Mouse (Mus musculus) hindbrain, embryonic 14.5 days (tissue): ENCODE data around the gene Spata2l. TPM values are rescaled to one million over a fixed set of nuclear protein-coding genes. Genes with fewer than 3 reads are reported as not detected.
A peak's percentile ranks its signal among the peaks of the same experiment; 100 is the strongest.
"Not testable (repeated sequence)": the region's sequence is repeated elsewhere in the genome, so short reads cannot be mapped to it uniquely, and the experiment has no call there.

Experiments
- ATAC-seq: fragments of 200-750 bp; cut with Nextera tagmentation; 2 replicates; pipeline ENCODE4 v1.8.0; 2017; ENCODE audit warnings: moderate number of reproducible peaks, mild to moderate bottlenecking, moderate TSS enrichment, moderate library complexity; ENCODE audit not compliant: low FRiP score
- DNase-seq: peaks from one replicate; pipeline ENCODE4 v3.0.0-alpha.2; 2015; ENCODE audit warnings: low spot score
- H3K27ac ChIP-seq: fragments of 300-500 bp; sonication (generic); 2 replicates; pipeline ENCODE4 v1.5.1; 2014; ENCODE audit warnings: mild to moderate bottlenecking, moderate library complexity
- H3K27me3 ChIP-seq: fragments of 300-500 bp; sonication (generic); 2 replicates; pipeline ENCODE4 v1.6.1; 2014; ENCODE audit warnings: mild to moderate bottlenecking, low read length, mixed read lengths; ENCODE audit not compliant: control insufficient read depth, insufficient read depth
- H3K36me3 ChIP-seq: fragments of 300-500 bp; sonication (generic); replicated peaks from 2 replicates; pipeline ENCODE4 v1.6.1; 2014; ENCODE audit not compliant: control insufficient read depth, insufficient read depth
- H3K4me1 ChIP-seq: fragments of 300-500 bp; sonication (generic); replicated peaks from 2 replicates; pipeline ENCODE4 v1.6.1; 2014; ENCODE audit warnings: antibody characterized with exemption, low read length, mixed read lengths; ENCODE audit not compliant: control insufficient read depth, insufficient read depth
- H3K4me2 ChIP-seq: fragments of 300-500 bp; sonication (generic); replicated peaks from 2 replicates; pipeline ENCODE4 v1.6.1; 2014; ENCODE audit warnings: mild to moderate bottlenecking, moderate library complexity
- H3K4me3 ChIP-seq: fragments of 300-500 bp; sonication (generic); replicated peaks from 2 replicates; pipeline ENCODE4 v1.5.1; 2014; ENCODE audit warnings: mild to moderate bottlenecking, low read length
- H3K9ac ChIP-seq: fragments of 300-500 bp; sonication (generic); 2 replicates; pipeline ENCODE4 v1.6.1; 2014
- H3K9me3 ChIP-seq: fragments of 300-500 bp; sonication (generic); 2 replicates; pipeline ENCODE4 v1.6.1; 2016; ENCODE audit warnings: low read length; ENCODE audit not compliant: control insufficient read depth
- WGBS: fragments of 180-500 bp; shearing (Covaris S2); extraction: QIAGEN DNeasy Blood & Tissue Kit; methylation state at CpG from one replicate; pipeline ENCODE4 v1.1.7; 2014; 5-methylcytosine and 5-hydroxymethylcytosine counted together
- polyA plus RNA-seq: library from polyadenylated mRNA; unstranded; fragments of >200 nt; fragmentation: Nextera tagmentation; extraction: Ambion mirVana; gene quantifications from 2 replicates; pipeline ENCODE4 v1.2.1, GENCODE M21; 2014

Spata2l gene
- polyA plus RNA-seq, 1 experiment from 2014 or later, result 8.4 TPM

DNA sequence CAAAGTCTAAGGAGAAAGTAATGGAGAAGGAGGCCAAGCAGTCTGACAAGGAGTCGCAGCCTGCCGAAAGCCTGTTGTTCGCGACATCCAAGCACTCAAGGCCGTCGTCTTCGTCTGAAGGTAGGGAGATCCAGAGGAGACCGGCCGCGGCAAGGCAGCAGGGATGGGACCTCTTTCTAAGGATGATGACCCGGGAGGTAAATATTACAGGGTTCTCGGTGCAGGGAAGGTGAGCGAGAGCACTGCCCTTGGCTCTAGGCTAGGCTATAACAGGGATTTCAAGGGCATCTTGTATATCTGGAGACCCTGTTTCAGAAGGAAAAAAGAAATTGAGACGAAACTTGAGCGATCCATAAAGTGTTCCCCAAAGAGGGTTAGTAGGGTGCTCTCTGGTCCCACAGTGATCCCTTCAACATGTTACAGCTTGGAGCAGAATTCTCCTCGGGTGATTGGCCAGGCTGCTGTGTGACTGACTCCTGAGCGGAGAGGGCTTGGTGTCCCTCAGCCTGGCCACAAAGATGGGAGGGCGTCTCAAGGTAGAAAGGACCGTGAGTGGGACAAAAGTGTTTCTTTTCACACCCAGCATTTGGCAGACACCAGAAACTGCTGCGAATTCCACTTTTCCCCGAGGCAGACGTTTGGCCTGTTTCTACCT, 22.8 kb downstream of the Spata2l start:
- no peak overlapping the region for H3K27ac ChIP-seq
- peaks cover 25% of the 10 kb centered on the region for H3K36me3 ChIP-seq
- ATAC-seq (no peak; the same call in 1 of the 2 replicates), DNase-seq (no peak)
- H3K9me3 ChIP-seq, result no peaks in the 10 kb centered on the region
- H3K4me2 ChIP-seq, result peak overlapping the region; percentile 78
- peak overlapping the region; percentile 96 for H3K9ac ChIP-seq
- H3K4me3 ChIP-seq, result peak overlapping the region; percentile 80
- peaks cover 12% of the 10 kb centered on the region for H3K4me1 ChIP-seq
- no peaks in the 10 kb centered on the region for H3K27me3 ChIP-seq
- 21% methylated on average over 22 of the region's 22 CpGs for WGBS

DNA sequence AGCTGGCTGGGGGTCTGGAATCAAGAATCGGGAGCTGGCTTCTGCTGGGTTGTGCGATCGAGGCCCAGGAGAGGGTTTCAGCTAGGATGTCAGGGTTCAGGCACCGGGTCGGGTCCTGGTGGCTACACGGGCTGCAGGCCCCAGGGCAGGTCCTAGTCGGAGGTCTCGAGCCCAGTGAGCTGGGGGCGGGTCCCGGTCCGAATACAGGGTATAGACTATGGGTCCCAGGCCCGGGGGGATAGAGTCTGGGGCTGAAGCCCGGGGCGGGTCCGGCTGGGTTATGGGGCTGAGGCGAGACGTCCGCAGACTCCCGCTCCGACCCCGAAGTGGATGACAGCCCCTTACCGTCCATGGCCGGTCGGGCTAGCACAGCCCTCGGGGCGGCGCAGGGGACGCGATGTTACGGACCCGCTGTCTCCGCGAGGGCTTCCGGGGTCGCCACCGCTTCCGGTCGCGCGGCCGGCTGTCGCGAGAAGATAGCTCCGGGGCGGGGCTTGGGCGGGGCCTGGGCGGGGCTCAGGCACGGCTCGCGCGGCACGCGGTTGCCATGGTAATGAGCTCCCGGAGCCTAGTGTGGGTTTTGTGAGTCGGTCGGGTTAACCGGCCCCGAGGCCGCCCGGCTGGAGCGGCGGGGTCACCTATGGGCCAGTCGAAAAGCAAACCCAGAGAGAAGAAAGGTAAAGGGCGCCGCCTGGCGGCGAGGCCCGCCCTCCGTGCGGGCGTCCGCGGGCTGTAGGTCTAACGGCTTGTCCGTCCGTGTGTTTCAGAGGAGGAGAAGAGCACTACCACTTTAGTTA, 23.5 kb downstream of the Spata2l start, which contains the start of the genes Chmp1a and Spata33:
Chmp1a (minus strand) TSS at position 443 of the 797 bp plus-strand sequence.
Spata33 (plus strand) TSS at position 512 of the 797 bp plus-strand sequence.
- no peaks in the 10 kb centered on the region for H3K27me3 ChIP-seq
- no peak within 1 kb of the TSS for H3K27ac ChIP-seq
- H3K36me3 ChIP-seq, result peaks cover 32% of the 10 kb centered on the region
- H3K9ac ChIP-seq, result peak within 1 kb of the TSS; percentile 96
- H3K4me3 ChIP-seq, result peak within 1 kb of the TSS; percentile 80
- peak; percentile 91 for DNase-seq
- peak within 1 kb of the TSS; percentile 78 for H3K4me2 ChIP-seq
- under 1% methylated on average over 76 of the region's 76 CpGs for WGBS
- H3K4me1 ChIP-seq, result peaks cover 12% of the 10 kb centered on the region
- no peaks in the 10 kb centered on the region for H3K9me3 ChIP-seq
- peak; percentile 95 for ATAC-seq

DNA sequence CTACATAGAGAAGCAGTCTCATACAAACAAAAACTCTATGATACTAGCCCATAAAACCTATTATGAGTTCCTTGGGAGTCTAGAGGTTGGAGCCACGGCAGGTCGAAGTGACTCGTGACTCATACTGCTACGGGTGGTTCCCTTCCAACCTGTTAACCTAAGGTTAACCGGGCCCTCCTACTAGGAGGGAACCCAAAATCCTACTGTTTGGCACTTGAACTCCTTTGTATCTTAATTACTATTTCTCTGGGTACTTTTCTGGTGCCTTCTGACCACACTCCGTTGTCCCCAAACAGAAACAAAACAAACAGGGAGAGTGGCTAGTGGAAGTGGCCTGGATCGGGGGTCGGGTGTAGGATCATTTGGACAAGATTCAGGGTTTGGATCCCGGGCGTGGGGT, 24.2 kb downstream of the Spata2l start:
- peak overlapping the region; percentile 96 for H3K9ac ChIP-seq
- peak overlapping the region; percentile 78 for H3K4me2 ChIP-seq
- H3K4me1 ChIP-seq, result peaks cover 12% of the 10 kb centered on the region
- peaks cover 38% of the 10 kb centered on the region for H3K36me3 ChIP-seq
- H3K27me3 ChIP-seq, result no peaks in the 10 kb centered on the region
- peak overlapping the region; percentile 80 for H3K4me3 ChIP-seq
- no peaks in the 10 kb centered on the region for H3K9me3 ChIP-seq
- no peak overlapping the region for H3K27ac ChIP-seq
- ATAC-seq (no peak), DNase-seq (no peak)
- 52% methylated on average over 10 of the region's 10 CpGs for WGBS

DNA sequence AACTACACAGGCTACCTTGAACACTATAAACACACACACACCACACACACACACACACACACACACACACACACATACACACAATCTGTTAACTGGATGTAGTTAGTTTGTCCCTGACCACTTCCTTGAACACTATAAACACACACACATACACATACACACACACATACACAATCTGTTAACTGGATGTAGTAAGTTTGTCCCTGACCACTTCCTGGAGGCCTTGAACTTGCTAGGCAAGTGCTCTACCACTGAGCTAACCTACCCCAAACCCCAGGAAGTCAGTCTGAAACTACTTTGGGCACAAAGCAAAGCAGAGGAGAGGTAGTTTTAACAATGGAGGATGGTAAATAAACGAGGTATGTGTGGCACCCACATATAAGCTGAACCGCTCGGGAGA, 32.5 kb downstream of the Spata2l start:
- Histone ChIP-seq H3K27me3 (no peaks in the 10 kb centered on the region), H3K4me3 (no peak overlapping the region), H3K27ac (no peak overlapping the region), H3K9me3 (no peaks in the 10 kb centered on the region), H3K36me3 (peaks cover 45% of the 10 kb centered on the region), H3K4me2 (no peak overlapping the region), H3K9ac (0 out of 2 replicates have a peak overlapping the region, but pooled peaks have one; percentile 8), H3K4me1 (no peaks in the 10 kb centered on the region)
- 87% methylated on average over 3 of the region's 3 CpGs for WGBS
- no peak for ATAC-seq
- no peak for DNase-seq

DNA sequence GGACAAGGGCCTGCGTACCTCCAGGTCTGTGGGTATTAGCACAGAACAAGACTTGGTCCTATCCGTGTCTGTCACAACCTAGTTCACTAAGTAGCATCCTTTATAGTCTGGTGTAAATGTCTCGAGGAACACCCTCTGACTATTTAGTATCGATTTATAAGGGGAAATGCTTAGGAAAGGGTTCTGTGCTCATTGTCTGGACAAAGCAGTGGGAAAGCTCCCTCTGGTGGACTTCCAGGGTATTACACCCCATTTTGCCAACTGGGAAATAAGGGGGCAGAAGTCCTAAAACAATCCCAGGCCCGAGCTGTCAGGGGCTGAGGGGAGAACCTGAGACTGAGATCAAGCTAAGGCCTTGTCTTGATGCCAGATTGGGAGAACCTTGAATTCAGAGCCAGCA, 33.7 kb downstream of the Spata2l start:
- WGBS, result 25% methylated on average over 5 of the region's 5 CpGs
- DNase-seq, result peak; percentile 94
- no peaks in the 10 kb centered on the region for H3K4me1 ChIP-seq
- no peaks in the 10 kb centered on the region for H3K9me3 ChIP-seq
- no peak overlapping the region for H3K27ac ChIP-seq
- ATAC-seq, result peak; percentile 55
- H3K36me3 ChIP-seq, result peaks cover 32% of the 10 kb centered on the region
- H3K27me3 ChIP-seq, result no peaks in the 10 kb centered on the region
- H3K4me2 ChIP-seq, result no peak overlapping the region
- no peak overlapping the region for H3K4me3 ChIP-seq
- H3K9ac ChIP-seq, result peak overlapping the region; percentile 13; the same call in 1 of the 2 replicates

DNA sequence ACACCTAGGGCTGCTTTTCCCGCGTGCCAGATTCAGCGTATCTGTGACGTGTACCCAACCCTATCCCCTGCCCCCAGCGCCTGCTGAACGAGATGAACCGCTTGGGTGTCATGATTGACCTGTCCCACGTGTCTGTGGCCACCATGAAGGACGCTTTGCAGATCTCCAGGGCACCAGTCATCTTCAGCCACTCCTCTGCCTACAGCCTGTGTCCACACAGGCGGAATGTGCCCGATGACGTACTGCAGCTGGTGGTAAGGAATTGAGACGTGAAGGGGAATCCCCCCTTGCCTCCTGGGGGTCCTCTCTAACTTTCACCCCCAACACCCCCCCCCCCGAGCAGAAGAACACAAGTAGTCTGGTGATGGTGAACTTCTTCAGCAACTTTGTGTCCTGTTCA, 36.2 kb downstream of the Spata2l start:
- WGBS, result 76% methylated on average over 14 of the region's 14 CpGs

DNA sequence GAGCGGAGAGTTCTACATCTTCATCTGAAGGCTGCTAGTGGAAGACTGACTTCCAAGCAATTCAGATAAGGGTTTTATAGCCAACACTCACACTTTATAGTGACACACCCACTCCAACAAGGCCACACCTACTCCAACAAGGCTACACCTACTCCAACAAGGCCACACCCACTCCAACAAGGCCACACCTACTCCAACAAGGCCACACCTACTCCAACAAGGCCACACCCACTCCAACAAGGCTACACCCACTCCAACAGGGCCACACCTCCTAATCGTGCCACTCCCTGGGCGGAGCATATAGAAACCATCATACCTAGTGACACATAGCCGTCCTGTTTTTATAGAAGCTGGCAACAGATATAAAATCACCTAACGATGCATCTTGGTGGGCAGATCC, 39.0 kb downstream of the Spata2l start:
- H3K9ac ChIP-seq, H3K27me3 ChIP-seq, ATAC-seq, H3K36me3 ChIP-seq, H3K4me2 ChIP-seq, DNase-seq, H3K9me3 ChIP-seq, H3K27ac ChIP-seq, H3K4me1 ChIP-seq, H3K4me3 ChIP-seq: not testable (repeated sequence)
- WGBS, result 82% methylated on average over 5 of the region's 5 CpGs

More for the DNA sequence above, 36.2 kb downstream of the Spata2l start:
- no peaks in the 10 kb centered on the region for H3K9me3 ChIP-seq
- DNase-seq (no peak), ATAC-seq (no peak)
- H3K9ac ChIP-seq, result no peak overlapping the region
- H3K27me3 ChIP-seq, result no peaks in the 10 kb centered on the region
- H3K4me2 ChIP-seq, result no peak overlapping the region
- no peak overlapping the region for H3K4me3 ChIP-seq
- H3K27ac ChIP-seq, result no peak overlapping the region
- peaks cover 13% of the 10 kb centered on the region; the same call in 1 of the 2 replicates for H3K36me3 ChIP-seq
- no peaks in the 10 kb centered on the region for H3K4me1 ChIP-seq

DNA sequence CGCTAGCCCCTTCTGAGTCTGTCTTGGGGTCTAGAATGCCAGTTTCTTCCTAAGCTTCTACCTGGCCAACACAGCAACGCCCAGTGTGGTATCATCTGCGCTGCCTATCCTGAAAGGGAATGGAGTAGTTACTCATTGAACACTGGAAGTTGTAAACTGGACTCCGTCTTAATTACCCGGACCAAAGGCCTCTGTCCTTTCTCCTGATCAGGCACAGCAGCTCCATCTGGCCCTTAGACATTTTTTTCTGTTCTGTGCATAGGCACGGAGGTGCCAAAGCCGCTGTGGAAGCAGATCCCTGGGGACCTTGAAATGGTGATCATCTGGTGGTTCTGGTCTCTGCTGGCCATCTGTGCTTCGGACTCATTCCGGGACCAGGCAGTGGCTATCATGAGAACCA, 42.3 kb downstream of the Spata2l start:
- no peak overlapping the region for H3K27ac ChIP-seq
- no peak overlapping the region for H3K4me2 ChIP-seq
- H3K9ac ChIP-seq, result no peak overlapping the region
- DNase-seq (no peak), ATAC-seq (no peak)
- no peaks in the 10 kb centered on the region for H3K36me3 ChIP-seq
- no peaks in the 10 kb centered on the region for H3K4me1 ChIP-seq
- H3K27me3 ChIP-seq, result no peaks in the 10 kb centered on the region
- H3K9me3 ChIP-seq, result no peaks in the 10 kb centered on the region
- no peak overlapping the region for H3K4me3 ChIP-seq
- WGBS, result 80% methylated on average over 9 of the region's 9 CpGs

DNA sequence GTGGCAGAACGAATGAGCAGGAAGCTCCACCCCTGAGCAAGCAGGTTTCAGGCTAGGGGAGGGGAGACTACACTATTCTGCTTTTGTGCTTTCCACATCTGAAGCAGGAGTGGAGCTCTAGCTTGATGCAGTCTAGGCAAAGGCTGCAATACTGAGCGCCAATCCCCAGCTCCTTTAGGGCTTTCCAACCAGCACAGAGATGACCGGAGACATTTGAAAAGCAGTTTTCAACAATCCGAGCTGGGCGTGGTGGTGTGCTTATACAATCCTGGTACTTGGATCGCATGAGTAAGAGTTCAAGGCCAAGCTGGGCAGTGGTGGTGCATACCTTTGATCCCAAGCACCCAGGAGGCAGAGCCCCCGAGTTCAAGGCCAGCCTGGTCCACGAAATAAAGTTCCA, 44.1 kb downstream of the Spata2l start:
- ATAC-seq (no peak), DNase-seq (no peak)
- no peak overlapping the region for H3K4me3 ChIP-seq
- no peak overlapping the region for H3K4me2 ChIP-seq
- no peaks in the 10 kb centered on the region for H3K9me3 ChIP-seq
- H3K27ac ChIP-seq, result no peak overlapping the region
- 69% methylated on average over 7 of the region's 8 CpGs for WGBS
- H3K9ac ChIP-seq, result no peak overlapping the region
- H3K27me3 ChIP-seq, result no peaks in the 10 kb centered on the region
- no peaks in the 10 kb centered on the region for H3K4me1 ChIP-seq
- H3K36me3 ChIP-seq, result no peaks in the 10 kb centered on the region
